Mouse (Mus musculus) cerebellum, adult 11-12 months (tissue): ENCODE measurements at regions not wholly inside any gene's neighbourhood (a gene's known extent, or its start where the extent isn't known, plus 50 kb on each side); places are given as distances from the start of the nearest gene placed in this dataset.

Experiments used
- DNase-seq: peaks from one replicate; pipeline ENCODE4 v3.0.0; 2022

DNA sequence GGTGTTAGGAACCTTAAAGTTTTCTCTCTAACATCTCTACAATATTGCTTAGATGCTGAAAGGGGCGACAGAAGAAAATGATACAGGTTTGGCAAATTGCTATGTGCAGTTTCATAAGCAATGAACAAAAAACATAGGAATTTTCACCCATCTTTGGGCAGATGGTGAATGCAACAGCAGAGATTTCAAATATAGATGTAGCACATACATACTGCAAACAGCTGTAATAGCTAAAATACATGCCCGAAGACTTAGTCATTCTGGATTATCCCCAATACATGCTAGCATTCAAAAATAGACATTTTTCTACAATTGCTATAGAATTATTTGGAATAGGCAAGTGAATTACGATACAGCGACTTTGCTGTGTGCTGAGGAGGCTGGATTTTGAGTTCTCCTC, 544.1 kb downstream of the D3Ertd751e start:
- no peak for DNase-seq

DNA sequence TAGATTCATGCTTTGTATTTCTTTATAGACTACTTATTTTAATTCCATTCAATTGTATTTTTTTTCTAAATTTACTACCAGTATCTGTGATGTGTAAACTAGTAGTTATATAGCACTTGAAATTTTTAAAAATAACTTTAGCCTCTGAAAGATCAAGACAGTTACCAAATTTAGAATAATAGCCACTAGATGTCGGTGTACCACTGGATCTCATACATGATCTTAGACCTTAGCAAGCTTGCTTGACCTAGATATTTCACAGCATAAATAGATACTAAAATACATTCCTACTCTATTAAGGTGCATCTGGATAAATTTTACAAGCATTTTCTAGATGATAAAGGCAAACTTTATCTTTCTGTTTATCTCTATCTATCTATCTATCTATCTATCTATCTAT, 570.0 kb downstream of the D3Ertd751e start:
- DNase-seq: no peak

DNA sequence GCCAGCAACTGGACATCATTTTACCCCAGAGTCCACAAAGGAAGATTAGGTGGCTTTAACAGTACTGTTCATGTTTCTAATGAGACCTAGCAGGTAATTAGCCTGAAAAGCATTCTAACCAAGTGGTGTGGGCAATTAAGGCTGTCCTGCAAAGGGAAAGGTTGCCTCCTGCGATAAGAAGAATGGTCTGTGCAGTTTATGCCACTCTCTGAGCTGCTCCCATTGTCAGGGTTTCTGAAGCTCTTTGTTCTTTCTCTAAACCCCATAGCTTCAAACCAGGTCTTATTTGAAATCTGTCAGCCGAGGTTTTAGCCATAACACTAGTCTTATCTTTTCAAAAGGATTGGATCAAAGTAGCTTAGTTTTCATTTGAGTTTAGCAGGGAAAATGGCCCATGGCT, 585.3 kb downstream of the D3Ertd751e start:
- no peak for DNase-seq

DNA sequence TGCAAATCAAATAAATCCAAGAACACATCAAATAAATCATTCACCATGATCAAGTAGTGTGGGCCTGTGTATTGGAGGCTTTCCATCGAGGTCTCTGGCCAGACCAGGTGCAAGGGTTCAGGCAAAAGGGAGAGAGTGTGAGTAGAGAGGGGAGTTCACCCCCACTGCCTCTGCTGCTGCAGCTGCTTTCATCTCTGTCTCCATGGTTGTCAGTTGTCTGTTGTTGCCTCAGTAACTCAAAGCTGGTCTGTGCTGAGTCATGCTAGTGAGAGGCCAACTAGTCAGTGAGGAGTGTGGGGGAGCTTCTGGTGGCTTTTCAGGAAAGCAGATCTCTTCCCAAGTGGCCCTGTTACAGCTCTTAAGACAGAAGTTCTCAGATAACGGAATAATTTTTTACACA, 600.4 kb downstream of the D3Ertd751e start:
- no peak for DNase-seq

DNA sequence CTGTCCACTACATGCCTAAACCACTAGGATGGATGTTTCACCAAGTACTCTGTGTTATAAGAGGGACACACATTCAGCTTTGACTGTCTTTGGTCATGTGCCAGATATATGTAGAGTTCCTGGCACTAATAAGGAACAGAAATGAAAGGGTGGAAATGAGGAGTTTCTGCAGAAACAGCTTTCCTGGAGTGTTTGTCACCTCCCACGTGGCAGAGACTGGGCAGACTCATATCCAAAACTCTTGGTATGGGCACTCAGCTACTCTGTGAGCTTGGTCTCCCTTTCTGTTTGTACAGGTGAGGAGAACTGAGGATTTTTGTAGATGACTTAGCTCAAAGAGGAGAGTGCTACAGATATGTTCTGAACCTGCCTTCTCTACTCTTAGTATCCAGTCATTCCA, 634.4 kb downstream of the D3Ertd751e start:
- no peak for DNase-seq

DNA sequence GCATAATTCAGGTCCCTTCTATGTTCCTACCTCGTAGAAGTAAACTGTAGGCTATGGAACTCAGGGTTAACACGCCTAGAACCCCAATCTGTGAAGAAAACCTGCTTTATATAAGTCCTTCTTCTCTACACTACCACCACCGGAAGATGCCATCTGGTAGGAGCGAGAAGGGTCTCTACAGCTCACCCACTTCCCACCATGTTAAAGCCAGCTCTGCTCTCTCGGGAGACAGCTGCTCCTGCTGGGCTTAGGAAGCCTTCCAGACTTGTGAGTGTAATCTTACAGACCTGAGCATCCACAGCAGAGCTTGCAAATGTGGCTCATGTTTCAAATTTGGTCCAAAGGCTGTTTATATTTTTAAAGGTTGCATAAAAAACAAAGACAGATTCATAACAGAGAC, 639.7 kb downstream of the D3Ertd751e start:
- DNase-seq: peak; percentile 73

DNA sequence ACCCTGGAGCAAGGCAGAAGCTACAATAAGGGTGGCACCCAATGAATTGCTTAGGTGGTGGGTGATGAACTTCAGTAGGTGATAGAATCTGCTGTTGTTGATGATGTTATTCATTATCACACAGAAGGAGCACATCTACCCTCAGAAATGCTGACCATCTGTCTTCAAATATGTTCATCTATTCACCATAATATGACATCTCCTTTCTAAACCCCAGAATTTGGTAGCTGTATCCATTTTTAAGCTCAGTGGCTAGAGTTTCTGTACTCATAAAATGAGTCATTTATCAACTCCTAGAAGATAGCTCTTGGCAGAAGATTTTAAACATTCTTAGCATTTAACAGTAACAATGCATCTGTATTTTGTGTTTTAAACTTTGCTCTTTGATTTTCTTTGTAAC, 660.3 kb downstream of the D3Ertd751e start:
- no peak for DNase-seq

DNA sequence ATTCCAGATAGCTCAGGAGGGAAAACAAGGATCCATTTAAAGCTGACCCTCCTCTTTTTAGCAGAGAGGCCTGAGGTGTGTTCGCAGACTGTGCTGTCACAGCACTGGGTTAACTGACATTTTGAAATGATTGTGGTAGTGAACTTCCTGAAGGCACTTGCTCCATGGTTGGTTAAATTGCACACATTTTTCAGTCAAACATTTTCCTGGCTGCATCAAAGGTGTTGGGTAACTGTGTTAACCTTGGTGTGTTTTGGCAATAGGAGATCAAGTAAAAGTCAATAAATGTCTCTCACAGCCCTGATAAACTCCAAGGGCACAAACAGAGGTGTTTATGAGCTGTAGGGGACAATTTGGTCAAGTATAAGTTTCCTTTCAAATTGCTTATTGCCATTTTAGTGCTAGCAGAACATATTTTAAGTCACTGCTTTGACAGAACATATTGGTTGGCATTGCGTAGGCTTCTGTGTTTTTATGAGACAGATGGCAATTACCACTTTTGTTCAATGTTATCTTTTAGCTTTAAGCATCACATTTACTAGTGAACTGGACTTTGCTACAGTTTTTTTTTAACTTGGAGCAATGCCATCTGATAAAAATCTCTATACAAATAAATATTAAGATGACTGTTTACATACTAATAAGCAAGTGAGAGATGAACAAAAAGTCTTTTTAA, 666.7 kb downstream of the D3Ertd751e start:
- no peak for DNase-seq

DNA sequence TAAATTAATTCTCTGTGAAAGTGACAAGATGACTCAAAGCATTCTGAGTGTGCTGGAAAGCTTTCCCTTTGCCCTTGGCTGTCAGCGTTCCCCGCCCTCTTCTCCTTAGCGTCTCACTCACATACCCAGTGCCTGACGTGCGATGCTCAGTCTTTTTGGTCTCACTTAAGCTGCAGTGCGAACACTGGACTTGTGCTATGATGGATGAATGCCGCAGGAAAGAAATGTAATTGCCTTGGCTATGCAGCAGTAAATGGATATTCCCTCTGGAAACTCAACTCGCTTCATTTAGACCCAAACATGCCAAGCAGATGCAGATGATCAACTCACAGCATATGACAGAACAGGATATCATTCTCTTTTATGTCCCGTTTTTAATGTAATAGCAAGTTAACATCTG, 685.0 kb downstream of the D3Ertd751e start:
- no peak for DNase-seq

DNA sequence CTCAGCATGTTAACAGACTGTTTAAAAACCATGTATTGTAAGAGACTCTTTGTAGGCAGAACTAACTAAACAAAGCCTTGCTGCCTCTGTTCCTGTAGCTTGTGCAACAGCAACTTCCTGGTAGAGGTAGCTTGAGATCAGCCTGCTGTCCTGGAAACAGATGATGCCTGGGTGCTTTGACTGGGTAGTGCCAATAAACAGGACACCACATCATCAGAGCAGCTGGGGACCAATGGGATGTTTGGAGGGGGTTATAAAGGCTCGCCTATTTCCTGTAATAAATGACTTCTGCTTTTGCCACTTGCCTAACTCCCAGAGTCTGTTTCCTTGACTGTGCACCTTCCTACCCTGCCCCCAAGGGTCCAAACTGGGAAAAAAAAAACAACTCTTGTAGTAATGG, 707.2 kb downstream of the D3Ertd751e start:
- no peak for DNase-seq

DNA sequence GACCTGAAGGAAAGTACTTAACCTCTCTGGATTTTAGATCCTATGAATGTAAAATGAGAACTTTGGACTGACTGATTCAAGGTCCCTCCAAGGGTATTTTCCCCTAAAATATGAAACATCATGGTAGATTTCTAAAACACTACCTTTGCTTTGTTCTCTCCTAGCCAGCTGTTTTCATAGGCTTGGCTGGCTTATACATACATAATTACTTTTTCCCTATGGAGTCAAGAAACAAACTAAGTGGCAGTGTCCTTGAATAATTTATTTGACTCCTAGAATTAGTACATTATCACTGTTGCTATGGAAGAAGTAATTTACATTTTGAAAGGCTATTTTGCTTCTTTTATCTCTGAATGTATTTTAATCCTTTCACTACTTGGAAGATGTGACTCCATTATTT, 721.9 kb downstream of the D3Ertd751e start:
- DNase-seq: no peak

DNA sequence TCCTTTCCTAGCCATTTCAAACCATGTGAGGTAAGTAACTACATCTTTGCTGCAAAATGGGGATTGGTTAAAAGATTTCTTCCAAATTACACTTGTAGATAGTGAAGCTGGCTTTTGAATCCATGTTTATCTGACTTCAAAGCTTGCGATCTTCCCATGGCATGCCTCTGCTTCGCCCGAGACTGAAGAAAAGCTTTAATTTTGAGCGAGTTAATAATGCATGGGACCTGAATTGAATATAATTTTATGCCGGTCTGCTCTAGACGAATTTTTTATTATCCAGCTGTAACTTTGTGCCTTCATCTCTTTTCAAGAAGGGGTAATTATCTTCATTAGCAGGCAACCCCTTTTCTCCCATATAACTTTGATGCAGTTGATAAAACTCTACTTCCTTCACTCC, 724.7 kb downstream of the D3Ertd751e start:
- no peak for DNase-seq

DNA sequence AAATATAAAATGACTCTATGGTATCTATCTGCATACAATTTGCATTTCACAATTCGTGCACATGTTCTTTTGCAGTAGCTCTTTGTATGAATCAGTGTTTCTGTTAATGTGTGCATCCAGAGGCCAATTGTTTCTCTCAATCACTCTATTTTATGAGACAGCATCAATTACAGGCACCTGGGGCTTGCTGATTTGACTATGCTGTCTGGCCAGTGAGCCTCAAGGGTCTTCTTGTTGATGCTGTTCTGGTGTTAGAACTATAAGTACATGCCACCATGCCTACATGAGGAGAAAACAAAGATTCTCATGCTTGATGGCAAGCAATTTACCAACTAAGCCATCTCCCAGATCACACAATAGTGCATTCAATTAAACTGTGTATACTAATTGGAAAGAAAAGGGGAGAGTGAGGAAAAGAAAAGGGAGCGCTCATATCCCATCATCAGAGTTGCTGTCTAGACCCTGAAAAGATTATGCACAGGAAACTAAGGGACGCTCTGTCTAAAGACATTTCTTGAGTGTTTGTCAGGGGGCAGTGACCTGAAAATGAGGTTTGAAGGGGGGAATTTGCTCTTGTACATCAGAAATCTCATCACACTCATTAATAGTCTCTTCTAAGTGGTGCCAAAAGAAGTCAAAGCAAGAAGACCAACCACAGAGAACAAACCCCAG, 772.6 kb downstream of the D3Ertd751e start:
- no peak for DNase-seq

DNA sequence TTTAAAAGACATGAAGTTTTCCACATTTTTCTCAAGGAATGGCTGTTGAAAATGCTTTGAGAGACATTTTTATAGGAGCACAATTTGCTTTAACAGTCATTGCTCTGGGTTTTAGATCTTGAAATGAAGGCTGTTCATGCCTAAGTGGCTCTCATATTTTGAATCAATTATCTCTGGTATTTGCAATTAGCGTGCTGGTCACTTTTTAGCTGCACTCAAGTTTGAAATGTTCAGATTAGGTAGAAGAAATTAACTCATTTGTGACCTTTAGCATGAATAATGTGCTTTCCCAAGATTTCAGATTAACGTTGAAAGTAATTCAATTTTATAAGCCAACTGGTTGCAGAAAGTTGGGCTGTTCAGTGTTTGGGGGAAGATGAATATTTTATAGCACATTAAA, 773.9 kb downstream of the D3Ertd751e start:
- DNase-seq: no peak

DNA sequence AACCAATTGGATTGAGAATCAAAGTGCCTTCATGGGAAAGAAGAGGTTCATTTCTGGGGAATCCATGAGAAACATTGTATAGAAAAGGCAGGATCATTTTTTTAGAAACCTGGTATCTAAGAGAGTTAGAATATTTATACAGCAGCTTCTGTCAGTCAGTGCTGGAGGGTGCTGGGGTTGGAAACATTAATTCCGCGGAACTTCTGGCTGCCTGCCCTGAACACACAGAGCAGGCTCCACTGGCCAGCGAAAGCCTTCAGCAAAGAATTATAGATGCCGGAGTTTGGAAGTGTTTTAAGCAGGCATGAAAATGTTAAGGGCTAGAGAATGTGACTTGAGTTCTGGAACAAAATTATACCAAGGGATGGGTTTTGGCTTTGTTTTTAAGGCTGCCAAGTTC, 789.0 kb downstream of the D3Ertd751e start:
- DNase-seq: no peak

DNA sequence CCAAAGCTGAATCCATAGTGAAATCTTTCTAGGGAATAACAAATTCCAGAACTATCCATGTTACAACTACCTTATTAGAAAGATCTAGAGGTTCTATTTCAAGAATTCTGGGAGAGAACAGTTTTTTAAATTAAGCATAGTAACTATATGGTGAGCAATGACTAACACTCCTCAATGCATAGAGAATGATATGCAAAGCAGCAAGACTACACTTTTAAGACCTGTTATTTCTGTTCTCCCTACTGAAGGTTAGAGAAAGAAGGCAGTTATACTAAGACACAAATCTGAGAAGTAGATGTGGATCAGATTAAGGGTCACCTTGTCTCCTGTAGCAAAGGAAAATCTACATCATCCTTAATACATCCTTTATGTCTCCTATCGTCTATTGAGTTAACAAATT, 824.3 kb downstream of the D3Ertd751e start:
- no peak for DNase-seq

DNA sequence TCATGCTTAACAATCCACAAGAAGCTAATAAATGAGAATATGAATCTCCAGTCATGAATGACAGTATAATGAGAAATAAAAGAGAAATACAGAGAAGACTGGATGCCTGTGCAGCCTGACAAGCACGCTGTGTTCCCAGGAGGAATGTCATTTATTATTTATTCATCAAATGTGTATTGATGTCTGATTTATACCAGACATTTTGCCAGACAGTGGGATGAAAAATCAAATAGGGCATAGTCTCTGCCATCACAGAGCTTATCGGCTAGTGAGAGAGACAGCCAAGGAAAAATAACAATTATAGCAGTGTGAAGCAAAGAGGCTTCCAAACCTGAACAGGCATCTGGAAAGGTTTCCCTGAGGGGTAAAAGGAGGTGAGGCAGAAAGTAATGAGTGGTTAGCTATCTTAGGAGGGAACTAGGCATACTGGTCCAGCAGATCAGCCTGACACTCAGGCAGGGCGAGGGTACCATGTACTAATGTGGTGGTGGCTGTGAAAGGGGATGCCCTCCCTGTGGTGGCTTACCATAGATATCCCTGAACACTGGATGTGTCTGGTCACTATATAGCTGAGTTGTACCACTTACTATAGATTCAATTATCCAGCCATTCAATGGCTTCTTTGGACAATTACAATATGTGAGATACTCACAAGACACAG, 828.1 kb downstream of the D3Ertd751e start:
- no peak for DNase-seq

DNA sequence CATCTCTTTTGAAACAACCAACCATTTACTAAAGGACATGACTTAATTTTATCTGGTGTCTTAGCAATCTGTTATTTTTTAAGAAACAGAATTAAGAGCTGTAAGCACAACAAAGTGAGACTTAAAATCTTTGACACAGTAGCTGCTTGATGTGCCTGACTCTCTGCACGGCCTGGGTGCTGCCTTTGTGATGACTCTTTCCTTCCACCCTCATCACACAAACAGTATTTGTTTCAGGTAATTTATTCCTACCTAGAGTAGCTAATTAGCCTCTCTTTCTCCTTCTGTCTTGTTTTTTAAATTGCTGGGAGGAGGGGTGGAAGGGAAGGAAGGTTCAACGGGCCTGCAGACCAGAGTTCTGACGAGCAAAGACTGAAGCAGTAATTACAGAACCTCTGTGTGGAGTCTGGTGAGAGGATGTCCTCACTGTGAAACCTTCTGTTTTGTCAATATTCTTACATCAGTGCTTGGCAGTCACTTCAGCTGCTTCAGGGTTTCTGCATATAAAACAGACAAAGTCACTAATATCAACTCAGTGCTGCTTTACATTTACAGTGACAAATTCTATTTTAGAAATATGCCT, 829.6 kb downstream of the D3Ertd751e start:
- no peak for DNase-seq

DNA sequence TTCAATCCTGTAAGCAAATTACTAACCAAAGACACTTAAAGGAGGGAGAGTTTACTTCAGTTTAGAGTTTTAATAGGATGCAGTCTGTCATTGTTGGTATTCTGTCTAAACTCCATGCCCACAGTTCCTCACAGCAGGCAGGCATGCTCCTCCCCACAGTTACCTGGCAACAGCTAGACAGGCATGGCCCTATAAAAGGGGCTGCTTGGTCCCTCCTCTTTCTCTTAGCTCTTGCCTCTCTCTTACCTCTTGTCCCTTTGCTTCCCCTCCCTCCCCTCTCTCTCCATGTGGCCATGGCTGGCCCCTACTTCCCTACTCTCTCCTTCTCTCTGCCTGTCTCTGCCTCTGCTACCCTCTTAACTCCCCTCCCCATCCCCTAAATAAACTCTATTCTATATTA, 830.7 kb downstream of the D3Ertd751e start:
- no peak for DNase-seq

DNA sequence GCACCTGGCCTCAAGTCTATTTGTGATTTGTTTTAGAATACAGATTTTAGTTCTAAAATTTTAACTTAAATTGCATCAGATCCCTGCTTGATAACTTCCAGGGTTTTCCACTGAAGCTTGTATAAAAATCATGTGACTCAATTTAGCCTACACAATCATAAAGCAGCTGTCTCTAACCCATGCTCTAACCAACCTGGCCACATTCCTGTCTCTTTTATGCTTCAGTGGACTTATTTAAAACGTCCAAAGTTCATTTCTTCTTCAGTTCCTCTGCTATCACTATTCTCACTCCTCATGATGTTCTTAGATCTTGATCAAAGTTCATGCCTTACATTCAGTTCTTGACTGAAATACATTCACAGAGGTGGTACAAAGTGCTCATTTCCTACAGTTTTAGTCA, 839.9 kb downstream of the D3Ertd751e start:
- no peak for DNase-seq

DNA sequence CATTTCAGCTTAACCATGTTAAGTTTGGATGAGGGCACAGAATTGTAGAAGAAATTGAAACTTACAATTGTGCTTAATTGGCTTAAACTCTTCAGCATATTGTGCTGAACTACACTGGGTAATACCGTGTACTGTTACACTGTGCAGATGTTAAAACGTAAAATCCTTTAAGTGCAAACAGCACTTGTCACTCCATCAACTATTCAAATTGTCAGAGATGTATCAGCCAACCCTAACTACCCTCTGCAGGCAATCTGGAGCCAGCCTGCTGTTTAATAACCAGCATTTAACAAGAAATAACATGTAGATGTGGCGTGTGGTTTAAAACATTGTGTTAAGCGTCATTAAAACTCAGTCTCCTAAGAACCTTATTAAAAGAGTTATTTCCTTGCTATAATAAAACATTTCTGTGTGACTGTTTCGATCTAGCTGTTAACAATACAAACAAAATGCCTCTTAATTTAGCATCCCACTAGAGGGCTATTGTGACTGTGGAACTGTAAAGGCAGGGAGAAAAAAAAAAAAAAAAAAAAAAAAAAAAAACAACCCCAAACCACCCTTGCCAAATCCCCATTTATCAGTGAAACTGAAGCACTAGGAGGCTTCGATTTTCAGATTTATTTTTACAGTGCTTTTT, 845.0 kb downstream of the D3Ertd751e start:
- DNase-seq: no peak

DNA sequence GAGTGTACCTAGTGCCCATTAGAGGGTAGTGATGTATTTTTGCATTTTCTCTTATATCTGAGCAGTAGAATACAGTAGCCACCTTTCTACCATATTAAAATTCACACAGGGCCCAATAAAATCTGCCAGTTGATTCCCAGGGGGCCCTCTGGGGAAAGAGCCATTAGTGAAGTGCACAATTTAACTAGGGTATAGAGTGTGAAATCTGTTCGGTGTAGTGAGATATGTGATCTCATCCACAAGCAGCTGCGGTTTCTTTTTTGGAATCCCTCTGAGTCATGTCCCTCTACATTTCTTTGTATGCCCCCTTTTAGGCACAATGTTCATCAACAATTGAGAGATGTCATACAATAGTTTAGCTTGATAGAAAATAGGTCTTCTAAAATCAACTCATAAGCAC, 847.1 kb downstream of the D3Ertd751e start:
- DNase-seq: no peak

DNA sequence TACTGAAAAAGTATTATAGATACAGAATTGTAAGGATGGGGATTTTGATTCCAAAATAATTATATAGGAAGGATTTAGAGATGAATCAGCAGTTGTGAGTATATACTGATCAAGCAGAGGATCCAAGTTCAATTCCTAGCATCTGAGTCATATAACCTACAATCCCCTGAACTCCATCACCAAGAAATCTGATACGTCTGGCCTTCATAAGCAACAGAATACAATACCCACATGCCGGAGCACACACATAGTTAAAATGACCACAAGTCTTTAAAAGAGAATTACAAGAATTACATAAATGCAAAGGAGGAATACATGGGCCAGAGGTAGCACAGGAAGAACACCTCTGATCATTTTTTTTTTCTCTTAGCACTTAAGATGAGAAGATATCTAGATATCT, 847.7 kb downstream of the D3Ertd751e start:
- no peak for DNase-seq
